Mouse (Mus musculus) retina, embryonic 14.5 days (tissue): ENCODE results near the gene Tank.

ENCODE experiments used
- DNase-seq: peaks from one replicate; pipeline ENCODE4 v3.0.0-alpha.2; 2015; ENCODE audit warnings: low spot score

Gene Tank

GRCm38 (mm10) chr2:61578433-61578832, at the start of gene Tank:
Tank (plus strand) TSS chr2:61578585.
- no peak for DNase-seq

GRCm38 (mm10) chr2:61532326-61532725, 46.1 kb upstream of the Tank start:
- no peak for DNase-seq

- no peak for DNase-seq
Observed at GRCm38 (mm10) chr2:61533131-61533530, 45.3 kb upstream of the Tank start.

GRCm38 (mm10) chr2:61536901-61537300, 41.5 kb upstream of the Tank start:
- DNase-seq: no peak

GRCm38 (mm10) chr2:61539378-61539777, 39.0 kb upstream of the Tank start:
- no peak for DNase-seq

- no peak for DNase-seq
Observed at GRCm38 (mm10) chr2:61542426-61542825, 36.0 kb upstream of the Tank start.

- DNase-seq: no peak
Observed at GRCm38 (mm10) chr2:61545666-61546065, 32.7 kb upstream of the Tank start.

- DNase-seq: no peak
Observed at GRCm38 (mm10) chr2:61548021-61548420, 30.4 kb upstream of the Tank start.

- DNase-seq: no peak
Observed at GRCm38 (mm10) chr2:61551680-61552079, 26.7 kb upstream of the Tank start.

- no peak for DNase-seq
Observed at GRCm38 (mm10) chr2:61555367-61555766, 23.0 kb upstream of the Tank start.

- DNase-seq: no peak
Observed at GRCm38 (mm10) chr2:61555825-61556224, 22.6 kb upstream of the Tank start.

GRCm38 (mm10) chr2:61556639-61557038, 21.7 kb upstream of the Tank start:
- DNase-seq: no peak

- DNase-seq: no peak
Observed at GRCm38 (mm10) chr2:61557848-61558471, 20.4 kb upstream of the Tank start.

- no peak for DNase-seq
Observed at GRCm38 (mm10) chr2:61561058-61561457, 17.3 kb upstream of the Tank start.

- DNase-seq: no peak
Observed at GRCm38 (mm10) chr2:61563202-61563601, 15.2 kb upstream of the Tank start.

- DNase-seq: no peak
Observed at GRCm38 (mm10) chr2:61567045-61567783, 11.2 kb upstream of the Tank start.

- no peak for DNase-seq
Observed at GRCm38 (mm10) chr2:61569181-61569580, 9.2 kb upstream of the Tank start.

- DNase-seq: no peak
Observed at GRCm38 (mm10) chr2:61571343-61571955, 6.9 kb upstream of the Tank start.

GRCm38 (mm10) chr2:61576497-61576896, 1.9 kb upstream of the Tank start:
- DNase-seq: no peak

GRCm38 (mm10) chr2:61576928-61577695, 1.3 kb upstream of the Tank start:
- no peak for DNase-seq

GRCm38 (mm10) chr2:61577696-61578062, 706 bp upstream of the Tank start:
- DNase-seq: no peak

- no peak for DNase-seq
Observed at GRCm38 (mm10) chr2:61579501-61579990, 1.2 kb downstream of the Tank start.
